Mouse (Mus musculus): Measurements from ENCODE around the gene Nrf1.
A peak's percentile ranks its signal among the peaks of the same experiment; 100 is the strongest.

Nrf1 gene

DNA sequence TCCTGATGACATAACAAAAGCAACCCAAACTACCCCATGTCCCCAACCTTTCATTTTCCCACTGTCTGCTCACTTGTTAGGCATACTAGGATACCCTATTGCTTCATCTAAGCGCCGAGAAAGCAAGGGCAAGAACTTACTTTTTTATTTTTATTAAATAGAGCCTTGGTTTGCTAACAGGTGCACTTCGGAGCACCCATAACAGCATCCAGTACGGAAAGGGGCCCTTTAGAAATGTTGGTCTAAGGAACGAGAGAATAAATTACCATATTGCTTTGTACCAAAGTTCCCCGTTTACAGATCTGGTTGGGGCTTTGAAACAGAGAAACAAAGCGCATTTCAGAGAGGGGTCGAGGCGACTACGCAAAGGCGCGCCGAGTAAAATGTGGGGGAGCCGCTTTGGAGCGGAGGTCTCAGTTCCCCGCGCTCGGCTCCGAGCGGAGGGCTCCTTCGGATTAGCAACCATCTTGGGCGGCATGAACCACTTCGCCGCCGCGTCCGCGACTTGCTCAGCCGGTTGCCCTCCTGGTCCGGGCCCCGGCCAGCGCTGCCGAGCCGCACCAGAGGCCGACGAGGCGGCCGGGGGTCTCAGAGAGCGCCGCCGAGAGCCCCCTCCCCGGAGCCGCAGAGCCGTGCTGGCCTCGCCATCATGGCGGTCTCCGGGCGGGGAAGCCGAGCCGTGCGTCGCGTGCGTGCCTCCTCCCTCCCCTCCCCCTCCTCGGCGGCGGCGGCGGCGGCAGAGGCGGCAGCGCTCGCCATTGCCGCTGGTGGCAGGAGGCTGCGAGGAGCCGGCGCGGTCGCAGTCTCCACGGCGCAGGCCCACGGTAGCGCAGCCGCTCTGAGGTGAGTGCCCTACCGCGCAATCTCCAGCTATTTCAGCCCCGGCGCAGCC lies at the start of gene Nrf1:
Gene Nrf1, plus strand, starts transcription at position 718 of the 892 bp plus-strand sequence.
- peak; percentile 79 for DNase-seq (ENCODE audit: low read depth, low spot score)

DNA sequence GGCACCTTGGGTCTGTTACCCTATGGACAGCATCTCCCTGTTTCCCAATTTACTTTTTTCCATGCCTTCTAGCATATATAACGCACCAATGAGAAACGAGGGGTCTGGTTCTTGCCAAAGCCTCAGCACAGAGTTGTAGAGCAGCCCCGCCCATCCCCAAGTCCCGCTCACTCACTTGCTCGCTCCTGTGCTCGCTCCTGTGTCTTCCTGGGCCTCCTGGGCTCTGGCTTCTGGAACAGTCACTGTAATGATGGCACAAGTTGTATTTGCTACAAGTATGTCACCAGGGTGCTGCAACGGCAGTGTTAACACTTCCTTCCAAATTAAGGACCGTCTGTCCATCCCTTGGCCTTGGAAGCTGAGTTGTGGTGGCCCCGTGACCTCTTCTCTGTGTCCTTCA lies 49.6 kb upstream of the Nrf1 start:
- DNase-seq (ENCODE audit: low read depth, low spot score): no peak

DNA sequence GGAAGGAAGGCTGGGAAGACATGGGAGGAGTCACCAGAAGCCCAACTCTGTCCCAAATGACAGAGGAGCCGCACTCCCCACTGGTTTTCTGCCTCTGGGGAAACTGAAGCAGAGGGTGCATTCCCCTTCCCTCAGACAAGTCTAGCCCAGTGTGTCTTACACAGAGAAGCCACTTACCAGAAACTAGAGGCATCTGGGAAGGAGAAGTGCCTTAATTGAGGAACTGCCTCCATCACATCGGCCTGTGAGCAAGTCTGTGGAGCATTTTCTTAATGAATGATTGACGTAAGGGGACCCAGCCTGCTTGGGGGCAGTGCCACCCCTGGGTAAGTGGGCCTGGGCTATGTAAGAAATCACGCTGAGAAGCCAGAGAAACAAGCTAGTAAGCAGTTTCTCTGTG lies 49.0 kb upstream of the Nrf1 start:
- DNase-seq (ENCODE audit: low read depth, low spot score): no peak

DNA sequence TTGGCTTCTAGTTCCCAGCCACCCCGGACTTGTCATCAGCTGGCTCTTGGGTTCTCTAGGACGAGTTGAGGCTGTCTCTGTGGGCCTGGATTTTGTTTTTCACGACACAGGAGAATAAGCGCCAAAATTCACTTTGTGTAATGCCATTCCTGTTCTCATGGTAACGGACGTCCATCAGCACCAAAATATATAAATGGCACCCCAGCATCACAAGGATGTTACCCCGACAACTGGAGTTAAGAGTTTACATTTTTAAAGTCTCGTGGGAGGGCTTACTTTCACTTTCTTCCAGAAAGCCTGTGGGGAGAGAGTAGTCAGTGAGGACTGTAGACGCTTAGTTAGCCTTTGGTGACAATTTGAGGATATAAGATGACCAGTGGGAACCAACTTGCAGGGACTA lies 45.2 kb upstream of the Nrf1 start:
- no peak for DNase-seq (ENCODE audit: low read depth, low spot score)

DNA sequence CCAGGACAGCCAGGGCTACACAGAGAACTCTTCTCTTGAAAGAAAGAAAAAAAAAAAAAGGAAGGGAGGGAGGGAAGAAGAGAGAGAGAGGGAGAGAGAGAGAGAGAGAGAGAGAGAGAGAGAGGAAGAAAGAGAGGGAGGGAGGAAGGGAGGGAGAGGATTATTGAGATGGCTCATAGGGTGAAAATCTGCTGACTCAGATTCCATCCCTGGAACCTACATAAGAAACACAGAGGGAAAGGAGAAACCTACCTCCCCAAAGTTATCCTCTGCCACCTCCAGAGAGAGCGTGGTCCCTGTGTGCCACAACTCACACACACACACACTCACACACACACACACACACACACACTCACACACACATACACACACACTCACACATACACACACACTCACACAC lies 41.9 kb upstream of the Nrf1 start:
- DNase-seq (ENCODE audit: low read depth, low spot score): no peak

DNA sequence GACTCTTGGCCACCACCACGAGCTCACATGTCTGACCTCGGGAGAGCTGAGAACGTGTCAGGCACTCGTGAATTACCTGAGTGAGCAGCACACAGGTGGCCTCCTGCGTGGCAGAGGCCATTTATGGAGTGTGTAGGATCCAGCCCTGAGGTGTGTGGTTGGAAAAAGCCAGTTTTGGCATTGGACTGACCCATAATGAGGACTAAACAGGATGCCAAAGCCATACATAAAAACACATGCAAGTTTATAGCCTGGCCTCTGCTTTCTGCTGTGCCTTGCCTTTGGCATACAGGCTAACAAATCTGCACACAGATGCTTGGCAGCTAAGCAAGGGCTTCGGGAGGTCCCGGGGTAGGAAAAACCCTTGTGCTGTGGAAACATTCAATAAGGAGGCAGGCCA lies 38.6 kb upstream of the Nrf1 start:
- DNase-seq (ENCODE audit: low read depth, low spot score): no peak

DNA sequence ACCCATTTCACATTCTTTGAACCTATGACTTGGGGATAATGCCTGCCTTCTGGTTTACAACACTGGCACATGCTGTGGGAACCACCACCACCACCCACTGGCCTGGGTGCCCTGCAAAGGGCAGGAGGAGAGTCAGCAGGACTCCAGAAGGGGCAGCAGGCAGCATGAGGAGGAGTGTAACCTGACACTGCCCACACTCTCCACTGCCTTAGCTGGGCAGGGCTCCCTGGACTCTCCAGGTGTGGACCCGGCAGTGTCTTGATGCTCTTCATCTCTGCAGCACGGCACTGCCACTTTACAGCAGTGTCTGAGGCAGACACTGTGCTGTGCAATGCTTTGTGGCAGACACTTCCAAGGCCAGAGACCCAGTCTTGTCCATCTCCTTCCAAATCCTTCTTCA lies 34.3 kb upstream of the Nrf1 start:
- DNase-seq (ENCODE audit: low read depth, low spot score): no peak

DNA sequence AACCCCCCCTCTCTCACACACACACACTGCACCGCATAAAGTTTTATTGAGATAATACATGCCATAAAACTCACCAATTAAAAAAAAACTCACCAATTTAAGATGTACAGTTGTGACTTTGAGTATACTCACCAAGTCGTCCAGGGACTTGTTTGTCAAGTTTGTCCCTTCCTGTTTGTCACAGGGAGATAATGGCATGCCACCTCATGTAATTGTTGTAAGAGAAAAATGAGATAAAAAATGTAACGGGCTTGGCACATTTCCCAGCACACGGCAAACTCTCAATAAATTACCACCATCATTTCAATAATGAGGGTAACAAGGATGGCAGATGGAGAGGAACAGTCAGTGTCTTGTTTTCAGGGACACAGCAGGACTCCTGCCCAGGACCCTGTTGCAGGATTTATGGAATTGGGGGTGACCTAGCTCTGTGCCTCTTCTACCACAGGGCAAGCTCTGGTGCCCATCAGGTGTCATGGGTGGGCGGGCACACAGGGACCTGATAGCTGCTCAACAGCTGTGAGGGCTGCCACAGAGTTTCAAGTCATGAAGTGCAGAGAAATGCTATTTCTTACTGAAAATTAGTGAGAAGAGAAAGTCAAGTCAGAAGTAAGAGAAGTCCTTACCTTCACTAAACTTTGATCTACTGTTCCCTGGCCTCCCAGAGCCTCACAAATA lies 33.5 kb upstream of the Nrf1 start:
- no peak for DNase-seq (ENCODE audit: low read depth, low spot score)

DNA sequence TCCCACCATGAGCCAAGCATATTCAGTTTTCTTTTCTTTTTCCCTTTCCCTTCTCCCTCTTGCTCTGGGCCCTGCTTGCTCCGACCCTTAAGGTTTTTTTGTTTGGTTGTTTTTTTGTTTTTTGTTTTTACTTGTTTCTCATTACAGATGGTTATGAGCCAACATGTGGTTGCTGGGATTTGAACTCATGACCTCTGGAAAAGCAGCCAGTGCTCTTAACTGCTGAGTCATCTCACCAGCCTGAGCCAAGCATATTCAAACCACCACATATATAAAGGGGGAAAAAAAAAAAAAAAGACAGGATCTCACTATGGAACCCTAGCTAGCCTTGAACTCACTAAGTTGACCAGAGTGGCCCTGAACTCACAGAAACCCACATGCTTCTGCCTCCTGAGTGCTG lies 26.5 kb upstream of the Nrf1 start:
- DNase-seq (ENCODE audit: low read depth, low spot score): no peak

DNA sequence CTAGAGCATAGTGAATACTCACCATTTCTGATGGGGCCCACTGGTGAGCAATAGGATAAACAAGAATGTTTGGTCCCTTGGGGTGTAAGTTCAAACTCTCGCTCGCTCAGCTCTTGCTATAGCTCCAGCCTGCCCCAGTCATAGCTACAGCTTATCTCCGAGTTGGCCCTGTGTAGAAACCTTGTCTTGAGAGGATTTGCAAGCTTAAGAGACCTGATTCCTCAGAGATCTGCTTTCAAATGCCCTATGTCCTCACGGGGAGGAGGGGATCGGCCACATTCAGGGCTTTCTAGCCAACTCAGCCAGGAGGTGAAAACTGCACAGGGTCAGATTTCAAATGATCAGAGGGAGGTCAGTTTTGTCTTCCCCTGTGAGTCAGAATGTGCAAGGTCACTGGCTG lies 26.1 kb upstream of the Nrf1 start:
- no peak for DNase-seq (ENCODE audit: low read depth, low spot score)

DNA sequence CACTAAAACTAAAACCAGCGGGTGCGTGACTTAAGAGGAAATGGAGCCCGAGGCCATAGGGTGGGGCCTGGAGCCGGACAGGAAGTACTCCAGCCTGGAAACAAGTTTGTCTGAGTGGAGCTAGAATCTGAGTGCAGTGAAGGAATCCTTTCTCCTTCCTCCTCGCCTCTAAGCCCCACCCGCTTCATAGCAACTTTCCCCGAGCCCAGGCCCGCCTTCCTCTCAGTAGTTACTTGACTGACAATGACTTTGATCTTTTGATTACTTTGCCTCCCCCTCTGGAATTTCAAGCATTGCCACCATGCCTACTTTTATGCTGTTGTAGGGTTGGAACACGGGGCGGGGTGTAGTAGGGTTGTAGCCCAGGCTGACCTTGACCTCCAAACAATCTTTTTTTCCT lies 21.0 kb upstream of the Nrf1 start:
- peak; percentile 18 for DNase-seq (ENCODE audit: low read depth, low spot score)

DNA sequence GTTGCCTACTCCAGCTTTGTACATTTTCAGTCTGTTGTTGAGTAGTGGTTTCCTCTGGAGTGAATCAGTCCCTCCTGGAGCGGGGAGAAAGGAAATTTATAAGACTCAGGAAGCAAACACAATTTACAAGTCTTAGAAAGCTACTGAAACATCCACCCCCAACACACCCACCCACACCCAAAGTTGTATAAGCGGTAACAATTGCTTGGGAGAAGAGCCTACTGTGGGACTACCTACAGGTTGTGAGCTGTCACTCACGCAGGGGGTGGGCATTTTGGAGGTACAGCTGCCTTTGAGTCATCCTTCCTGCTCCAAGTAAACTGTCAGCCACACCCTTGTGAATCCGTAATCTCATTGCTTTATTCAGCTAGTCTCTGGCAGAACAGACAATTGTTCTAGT lies 19.4 kb upstream of the Nrf1 start:
- no peak for DNase-seq (ENCODE audit: low read depth, low spot score)

DNA sequence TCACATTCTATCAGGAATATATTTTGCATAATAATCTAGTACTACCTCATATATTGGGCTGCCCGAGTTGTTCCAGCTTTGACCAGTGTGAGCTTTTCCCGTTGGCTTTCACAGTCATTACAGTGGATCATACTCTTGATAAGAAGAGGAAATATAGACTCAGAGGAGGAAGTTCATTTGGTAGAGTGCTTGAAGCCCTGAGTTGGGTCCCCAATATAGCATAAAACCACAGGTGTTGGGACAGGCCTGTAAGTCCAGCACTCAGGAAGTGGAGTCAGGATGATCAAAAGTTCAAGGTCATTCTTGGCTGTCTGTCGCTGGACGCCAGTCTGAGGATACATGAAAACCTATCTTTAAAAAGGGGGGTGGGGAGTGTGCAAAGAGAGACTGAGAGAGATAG lies 12.7 kb upstream of the Nrf1 start:
- no peak for DNase-seq (ENCODE audit: low read depth, low spot score)

DNA sequence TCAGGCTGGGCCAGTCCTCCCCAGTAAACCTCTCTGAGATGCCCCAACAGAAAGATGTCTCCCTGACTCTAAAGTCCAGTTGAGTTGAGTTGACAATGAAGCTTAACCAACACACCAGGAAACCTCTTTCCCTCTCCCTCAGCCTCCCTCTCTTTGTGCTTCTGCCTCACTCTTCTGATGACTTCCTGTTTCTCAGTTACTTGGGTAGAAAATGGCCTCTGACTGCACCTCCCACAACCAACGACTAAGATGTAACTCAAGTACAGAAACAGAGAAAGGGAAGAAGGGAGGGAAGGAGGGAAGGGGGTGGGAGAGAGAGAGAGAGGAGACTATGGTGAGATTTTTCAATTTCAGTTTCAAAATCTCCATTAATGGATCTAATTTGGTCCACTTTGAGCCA lies 6.3 kb upstream of the Nrf1 start:
- no peak for DNase-seq (ENCODE audit: low read depth, low spot score)

DNA sequence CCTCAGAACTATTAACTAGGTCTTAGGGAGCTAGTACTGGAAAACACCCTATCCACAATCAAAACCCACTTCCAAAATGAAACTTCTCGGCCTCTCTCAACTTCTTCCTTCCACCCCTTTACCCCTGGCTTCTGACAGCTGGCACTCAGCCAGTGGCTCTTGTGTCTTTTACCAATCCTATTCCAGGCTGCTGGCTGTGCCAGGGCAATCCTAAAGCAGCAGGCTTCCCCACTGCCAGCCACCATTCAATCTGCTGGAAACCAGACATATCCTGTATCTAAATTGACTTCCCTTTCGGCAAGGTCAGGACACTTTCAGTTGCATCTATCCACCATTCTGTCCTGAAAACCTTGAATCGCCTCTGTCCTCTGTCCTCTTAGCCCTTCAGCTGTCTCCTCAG lies 5.3 kb upstream of the Nrf1 start:
- no peak for DNase-seq (ENCODE audit: low read depth, low spot score)

DNA sequence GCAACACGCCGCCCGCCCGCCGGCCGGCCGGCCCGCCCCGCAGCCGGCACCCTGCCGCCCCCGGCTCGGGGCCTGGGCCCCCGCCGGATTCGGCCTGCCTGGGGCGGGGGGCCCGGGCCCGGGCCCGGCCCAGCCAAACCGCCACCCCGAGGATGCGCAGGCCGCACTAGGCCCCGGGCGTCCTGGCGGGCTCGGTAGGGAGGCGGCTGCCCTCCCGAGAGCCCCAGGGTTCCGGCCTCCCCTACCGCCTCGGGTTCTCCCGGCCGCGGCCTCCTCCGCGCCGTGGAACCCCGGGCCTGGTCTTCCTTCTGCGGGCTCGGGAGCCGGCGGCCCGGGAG lies 344 bp downstream of the Nrf1 start:
- no peak for DNase-seq (ENCODE audit: low read depth, low spot score)

DNA sequence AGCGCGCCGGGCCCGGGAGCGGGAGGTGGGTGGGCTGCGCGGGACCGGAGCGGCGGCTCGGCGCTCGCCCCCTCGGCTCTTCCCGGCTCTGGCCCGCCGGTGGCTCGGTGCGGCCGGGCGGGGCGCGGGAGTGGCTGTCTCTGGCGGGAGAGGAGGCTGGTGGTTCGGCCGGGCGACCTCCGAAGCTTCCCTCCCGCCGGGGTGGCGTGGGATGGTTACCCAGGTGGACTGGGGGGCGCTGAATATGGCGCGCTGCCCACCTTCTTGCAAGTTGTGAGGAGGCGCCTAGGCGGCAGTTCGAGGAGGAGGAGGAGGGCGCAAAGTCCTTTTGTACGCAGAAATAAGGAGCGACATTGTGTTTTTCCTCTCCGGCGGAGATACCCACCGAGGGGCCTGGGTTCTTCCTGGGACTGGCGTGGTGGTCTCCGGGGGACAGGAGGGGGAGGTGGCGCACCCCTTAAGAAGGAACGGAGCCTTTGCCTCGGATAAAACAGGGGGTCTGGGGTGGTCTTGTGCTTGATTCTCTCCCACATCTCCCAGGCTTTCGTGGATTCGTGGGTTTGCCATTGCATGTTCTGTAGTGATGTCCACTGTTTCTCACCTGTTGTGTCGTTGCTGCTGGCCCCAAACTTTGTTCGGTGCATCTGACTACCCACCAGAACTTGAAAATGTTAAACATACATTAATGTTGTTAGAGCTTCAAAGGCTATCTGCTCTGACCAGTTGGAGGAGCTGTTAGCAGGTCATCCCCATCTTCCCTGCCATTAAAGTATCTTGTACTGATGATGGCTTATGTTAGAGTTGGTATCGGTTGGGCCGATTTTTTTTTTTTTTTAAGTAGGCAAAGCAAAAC lies 939 bp downstream of the Nrf1 start:
- peak; percentile 12 for DNase-seq (ENCODE audit: low read depth, low spot score)

DNA sequence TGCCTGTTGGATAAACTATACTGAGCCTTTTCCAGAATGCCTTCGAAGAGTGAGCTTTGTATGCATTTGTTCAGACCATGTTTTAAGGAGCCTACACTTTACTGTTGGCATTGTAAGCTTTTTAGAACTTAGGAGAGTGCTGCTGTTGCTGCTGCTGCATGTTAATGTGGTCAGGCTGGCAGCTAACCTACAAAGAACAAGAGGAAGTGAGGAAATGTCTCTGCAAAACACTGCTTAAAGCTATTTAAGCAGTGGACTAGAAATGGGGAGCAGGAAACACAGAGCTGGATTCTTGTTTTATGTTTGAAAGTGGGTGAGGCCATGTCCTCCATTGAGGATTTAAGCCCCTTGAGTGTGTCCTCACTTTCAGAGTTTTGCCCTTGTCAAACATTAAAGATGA lies 5.3 kb downstream of the Nrf1 start:
- no peak for DNase-seq (ENCODE audit: low read depth, low spot score)

DNA sequence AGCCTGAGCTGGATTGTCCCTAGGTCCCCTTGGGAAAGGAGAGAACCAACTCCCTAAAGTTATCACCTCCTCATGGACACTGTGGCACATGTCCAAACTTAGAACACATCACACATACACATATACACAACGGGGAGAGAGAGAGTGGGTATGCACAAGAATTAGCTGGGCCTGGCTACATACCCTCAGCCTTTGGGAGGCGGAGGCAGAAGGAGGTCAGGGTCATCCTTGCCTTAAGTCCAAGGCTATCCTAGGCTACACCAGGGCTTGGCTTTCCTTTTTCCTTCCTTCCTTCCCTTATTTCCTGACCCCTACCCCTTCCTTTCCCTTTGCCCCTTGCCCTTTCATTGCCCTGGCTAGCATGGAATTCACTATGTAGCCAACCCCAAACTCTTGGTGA lies 14.8 kb downstream of the Nrf1 start:
- DNase-seq (ENCODE audit: low read depth, low spot score): no peak

DNA sequence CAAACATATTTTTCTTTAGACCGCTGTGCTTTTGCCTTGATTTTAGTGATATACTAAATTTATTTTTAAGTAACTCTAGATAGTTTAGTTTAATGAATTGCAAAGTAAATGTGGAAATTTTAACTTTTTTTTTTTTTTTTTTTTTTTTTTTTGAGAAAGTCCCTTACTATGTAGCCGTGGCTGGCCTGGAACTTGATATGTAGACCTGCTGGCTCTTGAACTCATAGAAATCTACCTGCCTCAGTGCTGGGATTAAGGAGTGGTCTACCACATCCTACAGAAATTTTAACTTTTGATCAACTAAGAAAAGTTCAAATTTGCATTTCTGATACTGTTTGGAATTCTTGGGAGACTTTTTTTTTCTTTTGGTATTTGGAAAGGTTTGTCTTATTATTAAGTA lies 17.6 kb downstream of the Nrf1 start:
- no peak for DNase-seq (ENCODE audit: low read depth, low spot score)

DNA sequence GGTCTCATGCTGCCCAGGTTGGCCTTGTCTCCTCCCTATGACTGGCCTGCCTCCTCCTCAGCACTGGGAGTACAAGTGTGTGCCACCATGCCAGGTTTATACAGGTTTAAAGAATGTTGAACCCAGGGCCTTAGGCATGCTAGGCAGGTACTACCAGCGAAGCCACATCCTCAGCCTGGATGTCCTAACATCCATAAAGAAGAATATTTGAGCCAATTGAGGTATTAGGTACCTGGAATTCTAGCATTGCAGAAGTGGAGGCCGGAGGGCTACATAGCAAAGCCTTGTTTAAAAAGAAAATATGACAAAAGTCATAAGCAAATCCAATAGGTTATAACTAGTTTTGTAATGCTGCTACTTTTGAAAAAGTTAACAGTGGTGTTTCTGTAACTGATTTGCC lies 19.0 kb downstream of the Nrf1 start:
- DNase-seq (ENCODE audit: low read depth, low spot score): no peak

DNA sequence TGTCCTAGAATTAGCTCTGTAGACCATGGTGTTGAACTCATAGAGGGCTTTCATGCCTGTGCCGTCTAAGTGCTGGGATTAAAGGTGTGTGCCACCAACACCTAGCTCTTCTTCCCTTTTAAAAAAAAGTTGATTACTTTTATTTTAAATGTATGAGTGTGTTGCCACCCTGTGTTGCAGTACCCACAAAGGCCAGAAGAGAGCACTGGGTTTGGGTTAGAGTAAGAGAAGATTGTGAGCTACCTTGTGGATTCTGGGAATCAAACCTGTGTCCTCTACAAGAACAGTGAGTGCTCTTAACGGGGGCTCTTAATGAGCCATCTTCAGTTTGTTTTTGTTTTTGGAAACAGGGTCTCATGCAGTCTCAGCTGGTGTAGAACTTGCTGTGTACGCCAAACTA lies 24.7 kb downstream of the Nrf1 start:
- no peak for DNase-seq (ENCODE audit: low read depth, low spot score)

Measured in forelimb bud, embryonic 11.5 days (tissue).